Mouse (Mus musculus) gastrocnemius, adult 18-20 months (tissue): Measurements from ENCODE around the gene Arl1. TPM values are rescaled to one million over a fixed set of nuclear protein-coding genes. Genes with fewer than 3 reads are reported as not detected.
"Not testable (repeated sequence)": the region's sequence is repeated elsewhere in the genome, so short reads cannot be mapped to it uniquely, and the experiment has no call there.

ENCODE experiments used
- DNase-seq: peaks from one replicate; pipeline ENCODE4 v3.0.0; 2021; ENCODE audit warnings: low spot score
- total RNA-seq, 2 experiments: library from RNA; stranded (reverse); gene quantifications; 2 replicates each; pipeline ENCODE4 v1.2.3; 2021

Arl1 gene
- total RNA-seq, 2 experiments from 2014 or later, result 88.1 to 93.1 TPM

DNA sequence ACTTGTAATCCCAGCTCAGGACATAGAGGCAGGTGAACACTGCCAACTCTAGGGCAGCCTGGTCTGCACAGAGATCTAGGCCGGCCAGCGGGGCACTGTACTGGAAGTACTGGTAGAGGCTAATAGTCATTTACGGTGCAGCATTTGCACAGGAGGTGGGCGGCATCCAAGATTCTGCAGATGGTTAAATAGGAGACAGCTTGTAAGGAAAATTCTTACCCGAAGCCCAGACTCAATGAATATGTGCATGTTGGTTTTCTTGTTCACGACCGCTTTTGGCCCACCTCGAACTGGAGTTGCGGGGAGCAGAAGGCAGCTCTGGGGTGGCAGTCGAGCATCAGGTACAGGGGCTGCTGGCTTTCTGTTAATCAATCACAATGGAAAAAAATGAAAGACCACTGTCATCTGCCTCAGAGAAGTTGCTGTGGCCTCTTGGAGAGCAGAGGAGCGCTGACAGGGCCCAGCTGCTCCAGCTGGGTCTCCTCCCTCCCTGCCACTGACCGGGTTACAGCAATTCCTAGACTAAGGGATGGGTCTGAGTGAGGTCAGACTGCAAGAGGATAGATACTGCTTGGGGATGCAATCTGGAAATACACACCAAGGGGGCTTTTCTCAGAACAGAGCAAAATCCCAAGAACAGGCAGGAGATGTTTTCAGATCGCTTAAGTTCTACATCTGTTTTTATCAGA lies 31.0 kb downstream of the Arl1 start:
- no peak for DNase-seq

DNA sequence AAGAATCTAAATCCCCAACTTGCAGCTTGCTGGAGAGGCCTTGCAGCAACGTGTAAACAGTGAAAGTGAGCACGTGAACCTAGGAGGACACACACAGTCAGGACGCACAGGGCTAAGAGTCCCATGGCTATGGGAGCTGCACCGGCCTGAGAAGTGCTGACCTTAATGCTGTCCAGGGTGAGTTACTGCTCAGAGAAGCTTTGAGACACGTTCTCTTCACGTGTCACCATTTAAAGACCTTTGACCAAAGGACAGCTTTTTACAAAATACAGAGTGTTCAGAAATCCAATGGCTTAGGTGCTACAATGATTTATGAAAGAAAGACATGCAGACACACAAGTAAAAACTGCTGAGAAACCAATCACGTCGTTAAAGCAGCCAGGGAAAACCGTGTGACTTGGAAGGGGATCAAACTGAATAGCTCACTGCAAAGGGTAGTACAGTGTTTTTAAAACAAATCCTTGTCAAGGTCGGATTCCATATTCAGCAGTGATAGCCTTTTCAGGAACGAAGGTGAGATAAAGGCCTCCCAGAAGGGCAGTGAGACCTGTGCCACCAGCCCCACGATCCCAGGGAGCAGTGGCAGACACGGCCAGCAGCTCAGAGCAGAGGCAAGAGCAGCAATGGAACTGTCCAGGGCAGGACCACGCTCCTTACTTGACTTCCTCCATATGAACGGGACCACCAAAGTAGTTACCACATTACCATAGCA lies 34.9 kb downstream of the Arl1 start:
- DNase-seq, result no peak

DNA sequence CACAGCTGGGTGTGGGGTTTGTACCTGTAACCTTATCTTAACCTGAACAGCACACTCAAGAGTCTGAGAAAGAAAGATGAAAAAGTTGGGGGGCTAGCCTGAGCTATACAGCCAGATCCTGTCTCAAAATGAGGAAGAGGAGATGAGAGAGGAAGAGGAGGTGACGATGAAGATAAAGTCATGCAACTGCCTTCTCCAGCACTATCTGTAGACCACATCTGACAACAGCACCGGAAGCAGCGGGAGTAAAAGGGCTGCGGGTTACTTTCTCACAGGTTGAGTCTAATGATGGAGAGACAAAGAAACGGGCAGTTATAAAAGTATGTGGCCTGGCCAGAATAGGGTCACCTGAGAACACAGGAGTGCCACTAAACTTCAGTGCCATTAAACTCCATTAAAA lies 38.3 kb downstream of the Arl1 start:
- no peak for DNase-seq

DNA sequence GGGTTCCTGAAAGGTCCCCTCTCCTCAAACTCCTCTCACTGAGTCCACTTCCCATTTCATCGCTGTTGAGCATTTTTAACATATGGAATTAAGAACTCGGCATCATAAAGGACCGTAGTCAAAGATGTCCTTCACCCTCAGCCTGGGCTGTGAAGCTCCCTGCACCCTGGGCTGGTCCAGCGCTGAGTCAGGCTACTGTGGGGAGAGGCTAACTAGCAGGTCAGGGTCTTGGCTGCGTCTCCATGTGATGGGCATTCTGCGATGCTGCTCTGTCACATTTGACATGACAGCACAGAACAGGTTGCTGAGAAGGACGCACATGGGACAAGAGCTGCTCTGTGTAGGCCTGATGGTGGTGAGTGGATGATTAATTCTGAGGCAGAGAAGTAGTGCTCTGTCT lies 39.0 kb downstream of the Arl1 start:
- DNase-seq, result no peak

DNA sequence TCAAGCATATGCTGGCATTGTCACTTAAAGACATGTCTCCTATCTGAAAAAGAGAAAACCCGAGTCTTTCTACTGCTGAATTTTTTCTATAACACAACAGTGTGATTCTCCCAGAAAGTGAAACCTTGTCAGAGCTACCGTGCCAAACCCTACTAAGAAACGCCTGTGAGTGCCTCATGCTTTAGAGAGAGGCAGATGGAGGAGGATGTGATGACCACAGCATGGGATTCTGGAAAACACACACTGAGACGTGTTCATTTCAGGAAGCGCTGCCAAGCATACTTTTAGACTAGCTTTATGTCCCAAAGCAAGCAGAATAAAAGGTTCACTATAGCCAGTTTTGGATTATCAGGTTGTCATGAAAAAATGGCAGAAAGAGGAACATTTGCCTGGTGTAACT lies 42.3 kb downstream of the Arl1 start:
- not testable (repeated sequence) for DNase-seq

DNA sequence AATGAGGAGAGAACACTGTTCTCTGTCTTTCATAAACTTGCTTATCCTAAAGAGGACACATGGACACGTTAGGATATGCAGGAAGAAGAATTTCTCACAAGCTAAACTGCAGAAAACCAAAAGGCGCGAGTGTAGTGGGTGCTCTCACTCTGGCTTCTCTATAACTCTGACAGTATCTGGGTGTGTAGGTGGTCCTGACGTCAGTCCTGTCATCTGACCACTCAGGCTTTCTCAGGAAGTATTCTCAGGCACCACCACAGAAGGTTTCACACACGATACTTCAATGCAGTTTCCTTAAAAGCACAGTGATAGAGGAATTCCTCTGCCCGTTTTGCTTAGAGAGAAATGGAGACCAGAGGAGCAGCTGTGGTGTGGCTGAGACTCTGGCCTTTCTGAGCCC lies 45.5 kb downstream of the Arl1 start:
- no peak for DNase-seq

DNA sequence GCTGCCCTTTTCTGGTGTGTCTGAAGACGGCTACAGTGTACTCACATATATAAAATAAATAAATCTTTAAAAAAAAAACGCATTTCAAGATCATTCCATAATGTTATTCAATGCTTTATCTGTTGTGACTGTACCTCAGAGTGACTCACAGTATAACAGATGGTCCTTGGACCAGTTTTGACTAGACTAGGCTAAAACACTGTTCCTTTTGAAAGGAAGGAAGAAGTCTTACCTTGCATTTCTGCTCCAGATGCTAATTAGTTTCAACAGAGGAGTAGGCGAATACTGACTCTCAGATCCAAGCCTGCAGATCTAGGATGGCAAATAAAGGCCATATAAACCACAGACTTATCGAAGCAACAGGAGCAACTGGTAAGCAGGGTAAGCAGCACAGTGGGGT lies 50.1 kb downstream of the Arl1 start:
- no peak for DNase-seq

DNA sequence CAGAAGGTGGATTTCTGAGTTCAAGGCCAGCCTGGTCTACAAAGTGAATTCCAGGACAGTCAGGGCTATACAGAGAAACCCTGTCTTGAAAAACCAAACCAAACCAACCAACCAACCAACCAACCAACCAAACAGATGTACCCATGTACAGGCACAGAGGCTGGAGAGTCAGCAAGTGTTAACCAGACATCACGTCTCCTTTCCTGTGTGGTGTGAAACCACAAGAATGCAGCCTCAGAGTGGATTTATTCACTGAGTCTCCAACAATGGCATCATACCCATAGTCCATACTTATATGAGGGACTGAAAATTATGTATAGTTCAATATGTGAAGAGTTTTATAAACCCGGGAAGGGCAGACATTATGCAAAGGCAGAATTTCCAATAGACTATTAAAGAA lies 52.5 kb downstream of the Arl1 start:
- DNase-seq, result not testable (repeated sequence)

DNA sequence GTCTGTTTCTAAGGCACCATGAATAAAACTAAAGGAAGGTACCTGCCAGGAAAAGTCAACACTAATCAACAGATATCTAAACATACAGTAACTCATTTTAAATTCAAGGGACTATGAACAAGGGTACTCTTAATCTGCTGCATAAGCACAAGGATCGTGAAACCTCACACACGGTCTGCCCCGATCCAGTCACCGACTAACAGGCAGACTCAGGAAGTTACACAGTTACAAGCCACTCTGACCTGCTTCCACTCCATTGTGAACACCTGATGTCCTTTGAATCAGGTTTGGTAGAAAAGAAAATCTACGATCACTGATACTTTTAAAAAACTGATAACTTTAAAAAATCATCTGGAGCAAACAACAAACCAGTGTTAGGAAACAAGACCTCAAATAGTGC lies 53.3 kb downstream of the Arl1 start:
- DNase-seq, result no peak

DNA sequence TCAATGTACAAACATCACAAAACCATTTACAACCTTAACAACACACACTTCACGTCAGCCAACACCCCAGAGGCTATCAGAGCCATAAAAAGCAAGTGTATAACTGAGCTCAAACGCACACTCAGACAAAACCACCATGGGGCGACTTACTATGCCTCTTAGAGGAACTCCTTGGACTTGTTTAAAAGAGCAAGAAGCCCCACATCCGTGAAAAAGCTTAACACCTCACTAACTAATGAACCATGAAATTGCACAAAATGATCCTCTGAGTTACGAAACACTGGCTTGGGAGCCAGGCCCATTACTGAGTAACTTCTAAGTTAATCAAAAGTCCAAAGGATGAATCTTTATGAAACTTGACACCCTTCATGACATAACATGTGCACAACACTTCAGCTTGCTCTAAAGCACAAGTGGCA lies 53.9 kb downstream of the Arl1 start:
- no peak for DNase-seq

DNA sequence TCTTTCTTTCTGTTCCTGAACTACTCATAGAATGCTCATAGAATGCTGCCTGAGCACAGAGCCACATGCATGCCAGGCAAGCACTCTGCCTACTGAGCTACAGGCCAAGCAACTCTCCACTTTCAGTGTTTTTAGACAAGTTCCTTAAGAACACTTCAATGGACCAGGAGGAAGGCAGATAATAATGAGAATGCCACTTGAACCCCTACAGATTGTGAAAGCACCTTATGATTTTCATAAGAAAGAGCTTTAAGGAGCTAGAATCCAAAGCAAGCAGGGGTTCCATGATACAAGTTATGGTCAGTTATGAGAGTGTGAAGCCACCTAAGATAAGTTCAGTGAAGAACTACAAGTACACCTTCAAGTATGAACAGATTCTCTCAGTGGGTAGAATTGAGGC lies 63.0 kb downstream of the Arl1 start:
- DNase-seq, result no peak

Other genes starting within 250 kb of the Arl1 start
- gene Chpt1, start 226.8 kb upstream of the Arl1 start, total RNA-seq, result 100 to 1,000 TPM in 1 of 2 experiments, 10 to 100 TPM in 1; 92.6 to 116 TPM
- 1,000 to 10,000 TPM; 1,377 to 1,820 TPM for gene Mybpc1, start 125.7 kb upstream of the Arl1 start, total RNA-seq
- gene Spic, start 45.8 kb upstream of the Arl1 start, total RNA-seq, result under 1 TPM in 1 of 2 experiments, not detected in 1; 0.17 TPM
- 10 to 100 TPM in 1 of 2 experiments, 1 to 10 TPM in 1; 9.6 to 11.1 TPM for gene Utp20, start 95.9 kb downstream of the Arl1 start, total RNA-seq
- not detected for gene Slc5a8, start 155.1 kb downstream of the Arl1 start, total RNA-seq